9 mouse cellular contexts compared by ENCODE assay signal in genomic region chr4:47036486-47037320, GRCm38 (mm10). TPM values are rescaled to one million over a fixed set of nuclear protein-coding genes. Genes with fewer than 3 reads are reported as not detected.
DNase-seq lines count a peak whose midpoint lies in the region; ATAC-seq and TF ChIP-seq lines count a peak whose summit lies in the region.
"Had no signal": no experiment of that assay in that cellular context is flagged by ENCODE, and none has a peak within 500 bp of the region (broad histone marks: within the 10 kb centered on the region; RNA-seq: fewer than 3 reads in every experiment).

No protein-coding gene starts in this region.

- no peak for TF ChIP-seq CTCF in G1E (IDR thresholded peaks at IDR 0.05; ENCODE audit: low read depth, low read length)

- DNase-seq in heart, postnatal 10 days = peak; percentile 58 to 61
- no peak for DNase-seq in G1E (ENCODE audit: low spot score)
- peak; percentile 72 to 77 for DNase-seq in cerebellum, postnatal 10 days
- DNase-seq in ovary, postnatal 14 days (ENCODE audit: low spot score) = no peak
- no peak for DNase-seq in testis, postnatal 10 days (ENCODE audit: low spot score)
- no peak for DNase-seq in frontal cortex, postnatal 25 days (ENCODE audit: low spot score in 2 of 2)

- H3K4me2 ChIP-seq in heart, embryonic 11.5 days = no peak overlapping the region
- H3K4me2 ChIP-seq in midbrain, embryonic 13.5 days (replicated peaks) = no peak overlapping the region
- H3K4me2 ChIP-seq: stomach, embryonic 15.5 days had no signal

- H3K4me3 ChIP-seq in heart, embryonic 11.5 days (ENCODE audit: low read depth, low read length) = no peak overlapping the region
- H3K4me3 ChIP-seq in G1E (ENCODE audit: low read depth, low read length) = peak overlapping the region; percentile 6; the same call in 1 of the 2 replicates
- H3K4me3 ChIP-seq in midbrain, embryonic 13.5 days (replicated peaks) = no peak overlapping the region
- H3K4me3 ChIP-seq: stomach, embryonic 15.5 days had no signal

- no peak for ATAC-seq in heart, embryonic 11.5 days (replicated peaks; ENCODE audit: insufficient number of reproducible peaks, low FRiP score, low TSS enrichment)
- ATAC-seq in G1E (ENCODE audit: extremely low read depth, insufficient number of reproducible peaks, low FRiP score, poor library complexity, severe bottlenecking) = no peak
- peak; percentile 43 for ATAC-seq in midbrain, embryonic 13.5 days

- H3K27ac ChIP-seq in heart, embryonic 11.5 days (ENCODE audit: low read depth, low read length) = no peak overlapping the region
- no peak overlapping the region for H3K27ac ChIP-seq in midbrain, embryonic 13.5 days
- H3K27ac ChIP-seq: stomach, embryonic 15.5 days had no signal

- no peaks in the 10 kb centered on the region; the same call in 1 of the 2 replicates for H3K27me3 ChIP-seq in heart, embryonic 11.5 days (ENCODE audit: control insufficient read depth, insufficient read depth, low read length)
- no peaks in the 10 kb centered on the region for H3K27me3 ChIP-seq in G1E (ENCODE audit: insufficient read depth, low read length)
- H3K27me3 ChIP-seq in midbrain, embryonic 13.5 days = no peaks in the 10 kb centered on the region
- H3K27me3 ChIP-seq: stomach, embryonic 15.5 days had no signal

- H3K4me1 ChIP-seq in heart, embryonic 11.5 days (ENCODE audit: control insufficient read depth, insufficient read depth, low read length) = no peaks in the 10 kb centered on the region
- H3K4me1 ChIP-seq in G1E (ENCODE audit: insufficient read depth, low read depth, low read length) = no peaks in the 10 kb centered on the region
- H3K4me1 ChIP-seq in midbrain, embryonic 13.5 days (replicated peaks) = peaks cover 16% of the 10 kb centered on the region
- H3K4me1 ChIP-seq: stomach, embryonic 15.5 days had no signal

- no peaks in the 10 kb centered on the region for H3K36me3 ChIP-seq in heart, embryonic 11.5 days (ENCODE audit: control insufficient read depth, insufficient read depth, low read length)
- H3K36me3 ChIP-seq in G1E (replicated peaks) = no peaks in the 10 kb centered on the region
- H3K36me3 ChIP-seq in midbrain, embryonic 13.5 days = peaks cover 40% of the 10 kb centered on the region

- no peak overlapping the region for H3K9ac ChIP-seq in heart, embryonic 11.5 days (ENCODE audit: low read depth, low read length)
- H3K9ac ChIP-seq in midbrain, embryonic 13.5 days (replicated peaks) = no peak overlapping the region
- H3K9ac ChIP-seq: stomach, embryonic 15.5 days had no signal

- intact Hi-C loops in heart, postnatal 10 days (cut with DNase I) = loop anchor here (2.0 to 5.0 kb wide), 2 partner anchors 348 to 419 kb away; no protein-coding TSS in a partner anchor

- WGBS in heart, embryonic 11.5 days (ENCODE audit: insufficient replicate concordance) = 59% methylated on average over 13 of the region's 13 CpGs
- WGBS in midbrain, embryonic 13.5 days = 72% methylated on average over 13 of the region's 13 CpGs

- H3K9me3 ChIP-seq in heart, embryonic 11.5 days (replicated peaks; ENCODE audit: control insufficient read depth, low read length) = no peaks in the 10 kb centered on the region
- H3K9me3 ChIP-seq in G1E (replicated peaks) = peaks cover 93% of the 10 kb centered on the region
- H3K9me3 ChIP-seq in midbrain, embryonic 13.5 days = no peaks in the 10 kb centered on the region
- H3K9me3 ChIP-seq: stomach, embryonic 15.5 days had no signal

RNA-seq across cellular contexts. Expression of gene Anks6, which starts 20.5 kb away (rescaled TPM):
- total RNA-seq in heart, postnatal 10 days (2021) = 1 to 10 TPM; 5.0 to 6.5 TPM
- polyA plus RNA-seq in heart, embryonic 11.5 days (2014; fragmentation: Nextera tagmentation; extraction: Ambion mirVana) = 1.4 TPM in 2 replicates
- total RNA-seq in G1E (2014; fragmentation: Nextera tagmentation) = not detected in 2 replicates
- total RNA-seq in G1E (2017) = 0.44 TPM in 1 of 2 replicates, not detected in the other
- not detected in 2 replicates for polyA plus RNA-seq in G1E (2012)
- polyA plus RNA-seq in midbrain, embryonic 13.5 days (2015; fragmentation: Nextera tagmentation; extraction: Ambion mirVana) = 3.9 and 4.4 TPM in 2 replicates

RNA-seq across cellular contexts. Expression of gene Gabbr2, which starts 45.0 kb away (rescaled TPM):
- total RNA-seq in heart, postnatal 10 days (2021) = under 1 TPM; 0.05 to 0.31 TPM
- 0.04 and 0.13 TPM in 2 replicates for polyA plus RNA-seq in heart, embryonic 11.5 days (2014; fragmentation: Nextera tagmentation; extraction: Ambion mirVana)
- total RNA-seq in G1E (2014; fragmentation: Nextera tagmentation) = not detected in 2 replicates
- total RNA-seq in G1E (2017) = 0.05 TPM in 1 of 2 replicates, not detected in the other
- polyA plus RNA-seq in G1E (2012) = not detected in 2 replicates
- polyA plus RNA-seq in midbrain, embryonic 13.5 days (2015; fragmentation: Nextera tagmentation; extraction: Ambion mirVana) = 3.0 and 3.8 TPM in 2 replicates

RNA-seq across cellular contexts. Expression of gene Galnt12, which starts 55.0 kb away (rescaled TPM):
- total RNA-seq in heart, postnatal 10 days (2021) = under 1 TPM; 0.62 to 0.96 TPM
- 0.89 and 1.5 TPM in 2 replicates for polyA plus RNA-seq in heart, embryonic 11.5 days (2014; fragmentation: Nextera tagmentation; extraction: Ambion mirVana)
- total RNA-seq in G1E (2014; fragmentation: Nextera tagmentation) (not detected in 2 replicates), G1E (2017) (not detected in 2 replicates)
- polyA plus RNA-seq in G1E (2012) = not detected in 2 replicates
- 2.7 and 5.6 TPM in 2 replicates for polyA plus RNA-seq in midbrain, embryonic 13.5 days (2015; fragmentation: Nextera tagmentation; extraction: Ambion mirVana)

Comparison
In these comparisons a context has a peak if more than half of its experiments do, and no peak if none do; other contexts are left out.
1. DNase-seq: peak in heart, postnatal 10 days (2 of 2) and cerebellum, postnatal 10 days (2 of 2); none in G1E (single experiment), ovary, postnatal 14 days (single experiment), testis, postnatal 10 days (single experiment) and frontal cortex, postnatal 25 days (0 of 2).